Mouse (Mus musculus) T-helper 1 cell (primary cell): Measurements from ENCODE around the gene Golga1.
"Not testable (repeated sequence)": the region's sequence is repeated elsewhere in the genome, so short reads cannot be mapped to it uniquely, and the experiment has no call there.

Experiments
- in situ Hi-C: fragments of 300-600 bp; cut with MboI, MseI; formaldehyde crosslinking; loops from one replicate; pipeline ENCODE4 v1.15.1; 2025; ENCODE audit warnings: high pct_unique_total_duplicates

Gene Golga1

GRCm38 (mm10) chr2:39065400-39065987, at the start of gene Golga1:
Gene Golga1, minus strand, starts transcription at chr2:39065541.
- in situ Hi-C loops = loop anchor here (10.0 to 25.0 kb wide), 3 partner anchors 119 to 297 kb away; partner anchors contain the start of gene Olfml2a

GRCm38 (mm10) chr2:39114093-39114492, 48.8 kb upstream of the Golga1 start:
- in situ Hi-C loops = no loop called here

GRCm38 (mm10) chr2:39110514-39110913, 45.2 kb upstream of the Golga1 start:
- in situ Hi-C loops = no loop called here

- in situ Hi-C loops = not testable (repeated sequence)
Measured at GRCm38 (mm10) chr2:39109712-39110111, 44.4 kb upstream of the Golga1 start.

- in situ Hi-C loops = not testable (repeated sequence)
Measured at GRCm38 (mm10) chr2:39099951-39100350, 34.6 kb upstream of the Golga1 start.

- in situ Hi-C loops = no loop called here
Measured at GRCm38 (mm10) chr2:39097993-39098392, 32.7 kb upstream of the Golga1 start.

- in situ Hi-C loops = no loop called here
Measured at GRCm38 (mm10) chr2:39091966-39092365, 26.6 kb upstream of the Golga1 start.

GRCm38 (mm10) chr2:39082706-39083105, 17.4 kb upstream of the Golga1 start:
- in situ Hi-C loops = no loop called here

- in situ Hi-C loops = loop anchor here (25.0 kb wide), 1 partner anchor 292 kb away; no protein-coding TSS in a partner anchor
Measured at GRCm38 (mm10) chr2:39070666-39071065, 5.3 kb upstream of the Golga1 start.

- in situ Hi-C loops = loop anchor here (10.0 to 25.0 kb wide), 3 partner anchors 116 to 293 kb away; partner anchors contain the start of gene Olfml2a
Measured at GRCm38 (mm10) chr2:39069096-39069495, 3.8 kb upstream of the Golga1 start.

- in situ Hi-C loops = loop anchor here (10.0 to 25.0 kb wide), 3 partner anchors 120 to 297 kb away; partner anchors contain the start of gene Olfml2a
Measured at GRCm38 (mm10) chr2:39064687-39065399, 498 bp downstream of the Golga1 start.

- in situ Hi-C loops = no loop called here
Measured at GRCm38 (mm10) chr2:39048515-39048914, 16.8 kb downstream of the Golga1 start.

GRCm38 (mm10) chr2:39040215-39040614, 25.1 kb downstream of the Golga1 start:
- in situ Hi-C loops = no loop called here

- in situ Hi-C loops = no loop called here
Measured at GRCm38 (mm10) chr2:39031611-39032010, 33.7 kb downstream of the Golga1 start.

GRCm38 (mm10) chr2:39020004-39020403, 45.3 kb downstream of the Golga1 start:
- in situ Hi-C loops = no loop called here

- in situ Hi-C loops = no loop called here
Measured at GRCm38 (mm10) chr2:39016581-39016980, 48.8 kb downstream of the Golga1 start.

GRCm38 (mm10) chr2:39012768-39013279, 52.5 kb downstream of the Golga1 start:
- in situ Hi-C loops = no loop called here

GRCm38 (mm10) chr2:39011971-39012370, 53.4 kb downstream of the Golga1 start:
- in situ Hi-C loops = no loop called here

GRCm38 (mm10) chr2:39011264-39011663, 54.1 kb downstream of the Golga1 start:
- in situ Hi-C loops = no loop called here

- in situ Hi-C loops = not testable (repeated sequence)
Measured at GRCm38 (mm10) chr2:39010144-39010543, 55.2 kb downstream of the Golga1 start.

GRCm38 (mm10) chr2:39008954-39009365, 56.4 kb downstream of the Golga1 start:
- in situ Hi-C loops = no loop called here

GRCm38 (mm10) chr2:39008350-39008851, 56.9 kb downstream of the Golga1 start:
- in situ Hi-C loops = no loop called here
